Mouse (Mus musculus) B cell, adult (primary cell): ENCODE measurements around the gene Rasl2-9. TPM values are rescaled to one million over a fixed set of nuclear protein-coding genes. Genes with fewer than 3 reads are reported as not detected.

ENCODE experiments used
- total RNA-seq: library from RNA; stranded (reverse); gene quantifications from 4 replicates; pipeline ENCODE4 v1.2.4, GENCODE M21; 2023; ENCODE audit not compliant: inconsistent age

Rasl2-9 gene
- total RNA-seq = 0.51 to 1.2 TPM (median 1.0 TPM) in 3 of 4 replicates, not detected in the other

GRCm38 (mm10) chr7:5125549-5126406 lies at the start of gene Rasl2-9:
Gene Rasl2-9 (minus strand): TSS chr7:5125950.

DNA sequence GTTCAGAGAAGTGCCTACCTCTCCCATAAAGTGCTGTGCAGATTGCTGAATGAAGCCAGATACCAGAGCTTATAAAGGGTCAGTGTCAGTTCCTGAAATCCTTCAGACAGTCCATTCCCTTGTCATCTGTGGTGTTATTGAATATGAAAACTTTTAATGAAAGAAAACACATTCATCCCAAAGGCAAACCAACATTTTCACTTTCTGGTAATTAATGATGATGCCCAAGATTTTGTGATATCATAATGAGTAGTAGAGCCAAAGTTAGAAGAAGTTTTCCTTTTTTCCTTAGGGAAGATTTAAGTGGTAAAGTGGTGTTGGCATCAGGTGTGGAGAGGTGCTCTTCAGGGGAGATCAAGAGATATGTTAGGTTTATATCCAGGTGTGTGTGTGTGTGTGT lies 23.8 kb upstream of the Rasl2-9 start, which contains the start of gene Vmn1r55:
Gene Vmn1r55, minus strand, starts transcription at position 101 of the 400 bp plus-strand sequence.

GRCm38 (mm10) chr7:5116850-5117249 lies 8.9 kb downstream of the Rasl2-9 start, which contains the start of gene Rfpl4:
Gene Rfpl4 (minus strand): TSS chr7:5116950.

GRCm38 (mm10) chr7:5080010-5080751 lies 45.6 kb downstream of the Rasl2-9 start, which contains the start of gene Epn1:
Gene Epn1 (plus strand): TSS chr7:5080235.

Other genes with a start within 250 kb of the Rasl2-9 start
- gene Isoc2a, start 248.8 kb downstream of the Rasl2-9 start, total RNA-seq = 10.5 to 13.7 TPM (median 12.2 TPM) in 4 replicates
- not detected in 4 replicates for gene Gm36210, start 219.4 kb downstream of the Rasl2-9 start, total RNA-seq
- gene Zfp628, start 210.7 kb downstream of the Rasl2-9 start, total RNA-seq = 36.5 to 39.0 TPM (median 38.7 TPM) in 4 replicates
- 8.3 to 9.7 TPM (median 9.1 TPM) in 4 replicates for gene Nat14, start 203.9 kb downstream of the Rasl2-9 start, total RNA-seq
- 0.19 to 0.39 TPM (median 0.34 TPM) in 4 replicates for gene Ssc5d, start 200.2 kb downstream of the Rasl2-9 start, total RNA-seq
- gene Sbk2, start 161.5 kb downstream of the Rasl2-9 start, total RNA-seq = 0.35 to 1.0 TPM in 2 of 4 replicates, not detected in the others
- 0.29 TPM in 1 of 4 replicates, not detected in the others for gene Sbk3, start 154.8 kb downstream of the Rasl2-9 start, total RNA-seq
- gene Zfp579, start 129.8 kb downstream of the Rasl2-9 start, total RNA-seq = 11.6 to 24.7 TPM (median 17.1 TPM) in 4 replicates
- 8.6 to 10.0 TPM (median 9.5 TPM) in 4 replicates for gene Zfp524, start 111.5 kb downstream of the Rasl2-9 start, total RNA-seq
- 54.1 to 62.6 TPM (median 56.9 TPM) in 4 replicates for gene Fiz1, start 111.3 kb downstream of the Rasl2-9 start, total RNA-seq
- not detected in 4 replicates for gene Gm44973, start 110.5 kb downstream of the Rasl2-9 start, total RNA-seq
- gene Zfp865, start 105.6 kb downstream of the Rasl2-9 start, total RNA-seq = 42.2 to 48.1 TPM (median 47.2 TPM) in 4 replicates
- not detected in 4 replicates for gene Ccdc106, start 105.4 kb downstream of the Rasl2-9 start, total RNA-seq
- not detected in 4 replicates for gene 4632433K11Rik, start 91.8 kb downstream of the Rasl2-9 start, total RNA-seq
- 6.6 to 10.3 TPM (median 8.7 TPM) in 4 replicates for gene Zfp784, start 87.5 kb downstream of the Rasl2-9 start, total RNA-seq
- gene Zfp580, start 74.4 kb downstream of the Rasl2-9 start, total RNA-seq = 1.9 to 4.5 TPM (median 3.5 TPM) in 4 replicates
- gene U2af2, start 63.8 kb downstream of the Rasl2-9 start, total RNA-seq = 502 to 531 TPM (median 512 TPM) in 4 replicates
- gene Epn1, start 45.7 kb downstream of the Rasl2-9 start, total RNA-seq = 203 to 221 TPM (median 219 TPM) in 4 replicates
- gene Rfpl4, start 9.0 kb downstream of the Rasl2-9 start, total RNA-seq = not detected in 4 replicates
- not detected in 4 replicates for gene Vmn1r55, start 23.7 kb upstream of the Rasl2-9 start, total RNA-seq
- not detected in 4 replicates for gene Vmn1r56, start 70.8 kb upstream of the Rasl2-9 start, total RNA-seq
- not detected in 4 replicates for gene Vmn1r57, start 92.5 kb upstream of the Rasl2-9 start, total RNA-seq
- not detected in 4 replicates for gene Gm5065, start 224.6 kb upstream of the Rasl2-9 start, total RNA-seq
- gene Nlrp2, start 225.1 kb upstream of the Rasl2-9 start, total RNA-seq = not detected in 4 replicates